Mouse (Mus musculus): ENCODE results near the gene Atp6v1b1. TPM values are rescaled to one million over a fixed set of nuclear protein-coding genes. Genes with fewer than 3 reads are reported as not detected.

The Atp6v1b1 gene
- polyA plus RNA-seq, 1 experiment: not detected

DNA sequence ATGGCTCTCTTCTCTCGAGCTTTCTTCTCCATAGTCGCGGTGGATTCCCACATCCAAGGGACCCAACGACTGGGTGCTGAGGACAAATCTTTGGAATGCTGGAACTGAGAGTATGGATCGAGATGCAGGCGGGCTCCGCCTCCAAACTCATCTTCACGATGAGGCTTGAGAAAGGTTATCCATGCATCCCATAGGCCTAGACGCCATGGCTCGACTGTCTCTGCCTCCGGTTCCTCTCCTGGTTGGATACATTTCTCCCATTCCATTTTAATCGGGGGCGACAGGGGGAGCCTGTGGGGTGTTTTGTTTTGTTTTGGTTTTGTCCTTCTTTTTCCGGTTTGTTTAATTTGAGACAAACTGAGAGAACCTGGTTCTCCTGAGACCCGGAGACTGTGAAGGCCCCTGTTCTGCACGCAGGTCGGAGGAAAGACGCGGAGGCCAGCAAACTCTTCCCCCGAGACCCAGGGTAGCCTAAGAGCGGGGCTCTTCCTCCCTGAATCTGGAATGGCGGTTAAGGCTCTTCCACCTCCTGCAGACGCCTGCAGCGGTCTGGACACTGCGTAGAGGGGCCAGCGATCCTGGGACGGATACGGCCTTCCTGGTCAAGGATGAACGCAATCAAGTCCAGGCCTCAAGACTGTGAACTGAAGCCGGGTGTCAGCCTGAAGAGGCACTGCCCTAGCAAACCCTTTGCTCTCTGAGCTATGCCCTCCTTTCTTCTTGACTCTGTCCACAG lies 27.2 kb upstream of the Atp6v1b1 start:
- no peaks in the 10 kb centered on the region for H3K4me1 ChIP-seq (ENCODE audit: control insufficient read depth, insufficient read depth, low read length)
- no peak overlapping the region for H3K27ac ChIP-seq (ENCODE audit: insufficient read depth, low read length)
- no peak for TF ChIP-seq POLR2A (IDR thresholded peaks at IDR 0.05; ENCODE audit: low read depth, low read length)
- no peak for TF ChIP-seq CTCF (IDR thresholded peaks at IDR 0.05; ENCODE audit: borderline replicate concordance, insufficient read depth, low read length)
- H3K4me3 ChIP-seq (ENCODE audit: insufficient read depth, low read length): no peak overlapping the region

DNA sequence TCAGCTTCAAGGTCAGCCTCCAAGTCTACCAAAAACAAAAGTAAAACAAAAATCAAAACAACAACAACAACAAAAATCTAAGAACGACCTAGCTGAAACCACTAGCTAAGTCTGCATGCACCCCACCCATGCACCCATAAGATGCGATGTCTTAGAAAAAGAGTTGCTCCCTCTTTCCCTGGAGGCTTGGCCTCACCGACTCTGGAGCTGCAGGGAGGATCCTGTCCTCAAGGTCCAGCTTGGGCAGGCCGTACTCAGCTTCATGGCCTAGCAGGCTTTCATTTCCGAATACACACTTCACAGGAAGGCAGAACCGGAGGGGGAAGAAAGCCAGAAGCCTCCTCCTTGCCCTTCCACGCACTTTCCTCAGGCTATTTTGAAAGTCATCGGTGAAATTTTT lies 25.8 kb upstream of the Atp6v1b1 start:
- no peak for TF ChIP-seq POLR2A (IDR thresholded peaks at IDR 0.05; ENCODE audit: low read depth, low read length)
- TF ChIP-seq CTCF (IDR thresholded peaks at IDR 0.05; ENCODE audit: borderline replicate concordance, insufficient read depth, low read length): no peak
- Histone ChIP-seq H3K27ac (ENCODE audit: insufficient read depth, low read length) (no peak overlapping the region), H3K4me1 (ENCODE audit: control insufficient read depth, insufficient read depth, low read length) (no peaks in the 10 kb centered on the region), H3K4me3 (ENCODE audit: insufficient read depth, low read length) (no peak overlapping the region)

DNA sequence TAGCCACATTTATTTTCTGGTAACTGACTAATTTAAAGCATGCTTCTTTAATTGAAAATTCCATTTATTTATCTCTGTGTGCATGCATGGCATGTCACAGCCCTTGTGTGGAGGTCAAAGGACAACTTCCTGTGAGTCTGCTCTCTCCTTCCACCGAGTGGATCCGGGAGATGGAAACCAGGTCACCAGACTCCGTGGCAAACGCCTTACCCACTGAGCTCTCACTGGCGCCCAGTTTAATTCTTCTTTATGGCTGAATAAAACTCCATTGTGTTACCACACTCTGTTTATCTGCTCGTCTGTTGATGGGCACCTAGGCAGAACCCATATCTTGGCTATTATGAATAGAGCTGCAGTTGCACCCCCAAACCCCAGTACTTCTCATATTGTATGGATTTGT lies 20.3 kb upstream of the Atp6v1b1 start:
- no peak overlapping the region for H3K27ac ChIP-seq (ENCODE audit: insufficient read depth, low read length)
- H3K4me3 ChIP-seq (ENCODE audit: insufficient read depth, low read length): no peak overlapping the region
- TF ChIP-seq POLR2A (IDR thresholded peaks at IDR 0.05; ENCODE audit: low read depth, low read length): no peak
- no peak for TF ChIP-seq CTCF (IDR thresholded peaks at IDR 0.05; ENCODE audit: borderline replicate concordance, insufficient read depth, low read length)
- no peaks in the 10 kb centered on the region for H3K4me1 ChIP-seq (ENCODE audit: control insufficient read depth, insufficient read depth, low read length)

DNA sequence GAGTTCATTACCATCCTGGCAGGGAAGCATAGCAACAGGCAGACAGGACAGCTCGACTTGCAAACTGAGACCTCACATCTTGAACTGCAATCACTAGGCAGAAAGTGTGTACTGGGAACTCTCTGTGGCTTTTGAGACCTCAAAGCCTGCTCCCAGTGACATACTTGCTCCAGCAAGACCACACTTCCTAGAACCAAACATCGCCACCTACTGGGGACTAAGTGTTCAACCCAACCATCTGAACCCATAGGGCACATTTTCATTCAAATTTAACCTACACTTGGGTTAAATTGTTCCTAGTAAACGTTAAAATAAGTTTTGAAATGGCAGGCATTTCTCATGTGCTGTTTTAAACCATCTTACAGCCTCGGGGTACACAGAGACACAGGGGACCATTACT lies 15.6 kb upstream of the Atp6v1b1 start:
- H3K4me1 ChIP-seq (ENCODE audit: control insufficient read depth, insufficient read depth, low read length): no peaks in the 10 kb centered on the region
- H3K27ac ChIP-seq (ENCODE audit: insufficient read depth, low read length): no peak overlapping the region
- TF ChIP-seq POLR2A (IDR thresholded peaks at IDR 0.05; ENCODE audit: low read depth, low read length) (no peak), CTCF (IDR thresholded peaks at IDR 0.05; ENCODE audit: borderline replicate concordance, insufficient read depth, low read length) (no peak)
- no peak overlapping the region for H3K4me3 ChIP-seq (ENCODE audit: insufficient read depth, low read length)

DNA sequence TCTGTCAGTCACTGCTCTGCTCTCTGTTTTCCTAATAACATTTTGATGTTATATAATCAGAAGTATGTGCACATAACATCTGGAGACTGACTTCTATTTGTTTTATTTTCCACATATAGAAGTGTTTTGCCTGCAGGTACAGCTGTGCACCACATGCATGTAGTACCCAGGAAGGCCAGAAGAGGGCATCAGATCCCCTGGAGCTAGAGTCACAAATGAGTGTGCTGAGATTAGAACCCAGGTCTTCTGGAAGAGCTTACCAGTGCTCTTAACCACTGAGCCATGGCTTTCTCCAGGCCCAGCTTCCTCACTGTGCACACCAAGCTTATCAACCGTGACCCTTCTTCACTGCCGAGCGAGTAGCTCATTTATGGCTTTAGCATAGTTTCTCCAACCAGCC lies 14.3 kb upstream of the Atp6v1b1 start:
- Histone ChIP-seq H3K4me1 (ENCODE audit: control insufficient read depth, insufficient read depth, low read length) (no peaks in the 10 kb centered on the region), H3K27ac (ENCODE audit: insufficient read depth, low read length) (no peak overlapping the region), H3K4me3 (ENCODE audit: insufficient read depth, low read length) (no peak overlapping the region)
- TF ChIP-seq CTCF (IDR thresholded peaks at IDR 0.05; ENCODE audit: borderline replicate concordance, insufficient read depth, low read length) (no peak), POLR2A (IDR thresholded peaks at IDR 0.05; ENCODE audit: low read depth, low read length) (no peak)

DNA sequence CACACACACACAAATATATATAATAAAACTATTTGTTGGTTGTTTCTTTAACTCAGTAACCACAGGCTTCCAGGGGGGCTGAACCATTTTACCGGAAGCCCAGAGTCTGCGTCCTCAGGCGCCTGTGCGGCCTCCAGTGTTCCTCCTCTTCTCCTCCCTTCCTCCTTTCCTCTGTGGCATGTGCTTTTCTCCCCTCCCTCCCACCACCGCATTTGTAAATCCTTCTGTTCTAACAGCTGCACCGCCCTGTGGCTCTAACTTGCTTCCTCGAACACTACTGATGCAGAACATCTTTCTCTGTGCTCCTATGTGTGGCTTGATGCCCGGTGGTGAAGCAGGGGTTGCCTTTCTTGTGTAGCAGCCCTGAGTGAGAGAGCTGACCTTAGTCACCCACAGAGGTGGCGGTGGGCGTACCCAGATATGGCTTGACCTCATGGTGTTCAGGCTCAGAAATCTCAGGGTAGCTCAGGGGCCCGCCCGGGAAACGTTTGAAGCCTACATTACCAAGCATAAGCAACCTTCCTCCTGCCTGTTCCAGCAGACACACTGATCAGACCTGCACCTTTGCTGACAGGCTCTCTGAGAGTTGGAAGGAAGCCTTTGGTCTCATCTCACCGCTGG lies 13.3 kb upstream of the Atp6v1b1 start:
- TF ChIP-seq POLR2A (IDR thresholded peaks at IDR 0.05; ENCODE audit: low read depth, low read length) (no peak), CTCF (IDR thresholded peaks at IDR 0.05; ENCODE audit: borderline replicate concordance, insufficient read depth, low read length) (no peak)
- H3K4me1 ChIP-seq (ENCODE audit: control insufficient read depth, insufficient read depth, low read length): no peaks in the 10 kb centered on the region
- H3K27ac ChIP-seq (ENCODE audit: insufficient read depth, low read length): no peak overlapping the region
- H3K4me3 ChIP-seq (ENCODE audit: insufficient read depth, low read length): no peak overlapping the region

DNA sequence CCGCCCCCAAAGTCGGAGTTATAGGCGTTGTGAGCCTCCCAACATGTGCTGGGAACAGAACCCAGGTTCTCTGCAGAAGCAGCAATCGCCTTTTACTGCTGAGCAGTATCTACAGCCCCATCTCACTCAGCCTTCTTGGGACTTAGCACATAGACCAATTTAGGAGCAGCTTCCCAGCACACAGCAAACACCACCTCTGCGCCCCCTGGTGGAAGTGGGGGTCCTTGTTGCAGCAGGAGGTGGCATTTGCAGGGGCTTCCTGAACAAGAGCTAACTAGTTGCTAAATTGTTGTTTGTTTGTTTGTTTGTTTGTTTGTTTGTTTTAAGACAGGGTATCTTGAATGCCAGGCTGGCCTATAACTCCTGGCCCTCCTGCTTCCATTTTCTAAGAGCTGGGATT lies 11.7 kb upstream of the Atp6v1b1 start:
- Histone ChIP-seq H3K4me1 (ENCODE audit: control insufficient read depth, insufficient read depth, low read length) (no peaks in the 10 kb centered on the region), H3K27ac (ENCODE audit: insufficient read depth, low read length) (no peak overlapping the region), H3K4me3 (ENCODE audit: insufficient read depth, low read length) (no peak overlapping the region)
- TF ChIP-seq POLR2A (IDR thresholded peaks at IDR 0.05; ENCODE audit: low read depth, low read length) (no peak), CTCF (IDR thresholded peaks at IDR 0.05; ENCODE audit: borderline replicate concordance, insufficient read depth, low read length) (peak; percentile 71)

DNA sequence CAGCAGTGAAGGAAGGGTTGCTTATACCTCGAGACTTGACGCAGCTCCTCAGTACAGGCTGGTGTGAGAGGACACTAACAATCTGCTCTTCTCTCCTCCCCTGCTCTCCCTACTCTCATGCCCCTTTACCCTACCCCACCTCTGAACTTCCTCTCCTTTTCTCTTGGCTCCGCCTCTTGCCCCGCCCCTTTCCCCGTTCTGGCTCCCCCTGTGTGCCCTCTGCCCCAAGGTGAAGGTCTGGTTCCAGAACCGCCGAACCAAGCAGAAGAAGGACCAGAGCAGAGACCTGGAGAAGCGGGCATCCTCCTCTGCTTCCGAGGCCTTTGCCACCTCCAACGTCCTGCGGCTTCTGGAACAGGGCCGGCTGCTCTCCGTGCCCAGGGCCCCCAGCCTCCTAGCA lies 5.5 kb upstream of the Atp6v1b1 start:
- H3K4me3 ChIP-seq (ENCODE audit: insufficient read depth, low read length): no peak overlapping the region
- H3K27ac ChIP-seq (ENCODE audit: insufficient read depth, low read length): no peak overlapping the region
- H3K4me1 ChIP-seq (ENCODE audit: control insufficient read depth, insufficient read depth, low read length): no peaks in the 10 kb centered on the region; the same call in 1 of the 2 replicates
- no peak for TF ChIP-seq CTCF (IDR thresholded peaks at IDR 0.05; ENCODE audit: borderline replicate concordance, insufficient read depth, low read length)
- TF ChIP-seq POLR2A (IDR thresholded peaks at IDR 0.05; ENCODE audit: low read depth, low read length): no peak

DNA sequence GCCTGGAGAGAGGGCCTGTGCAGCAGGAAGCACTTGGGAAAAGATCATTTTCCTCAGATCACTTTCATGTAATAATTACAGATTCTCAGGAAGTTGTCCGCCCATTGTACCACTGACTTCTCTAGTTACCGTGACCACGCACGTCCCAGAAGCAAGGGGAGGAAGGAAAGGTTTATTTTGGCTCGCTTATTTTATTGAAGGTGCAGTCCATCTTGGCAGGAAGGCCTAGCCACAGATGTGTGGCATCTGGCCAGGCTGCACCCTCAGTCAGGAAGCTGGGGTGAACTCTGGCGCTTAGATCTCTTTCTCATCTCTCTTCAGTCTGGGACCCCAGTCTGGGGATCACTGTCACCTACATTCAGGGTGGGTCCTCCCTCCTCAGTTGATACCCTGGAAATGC lies 4.2 kb upstream of the Atp6v1b1 start:
- Histone ChIP-seq H3K4me1 (ENCODE audit: control insufficient read depth, insufficient read depth, low read length) (no peaks in the 10 kb centered on the region; the same call in 1 of the 2 replicates), H3K4me3 (ENCODE audit: insufficient read depth, low read length) (no peak overlapping the region), H3K27ac (ENCODE audit: insufficient read depth, low read length) (no peak overlapping the region)
- TF ChIP-seq POLR2A (IDR thresholded peaks at IDR 0.05; ENCODE audit: low read depth, low read length): no peak
- TF ChIP-seq CTCF (IDR thresholded peaks at IDR 0.05; ENCODE audit: borderline replicate concordance, insufficient read depth, low read length): no peak

DNA sequence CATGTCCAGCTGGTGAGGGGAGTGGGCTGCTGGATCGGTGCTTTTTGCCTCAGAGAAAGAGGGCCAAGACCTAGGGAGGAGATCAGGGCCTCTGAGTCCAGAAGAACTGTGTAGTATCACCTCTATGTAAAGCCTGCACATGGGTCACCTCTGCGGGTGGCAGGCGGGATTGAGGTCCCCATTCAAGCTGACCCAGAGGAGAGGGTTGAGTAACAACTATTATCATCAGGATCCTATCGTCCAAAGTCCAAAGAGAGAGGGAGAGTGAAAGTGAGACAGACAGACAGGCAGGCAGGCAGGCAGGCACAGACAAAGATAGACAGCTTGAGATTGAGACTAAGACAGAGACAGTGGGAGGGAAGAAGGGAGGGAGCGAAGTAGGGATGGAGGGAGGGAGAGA lies 422 bp downstream of the Atp6v1b1 start:
- H3K27ac ChIP-seq (ENCODE audit: insufficient read depth, low read length): no peak overlapping the region
- H3K4me3 ChIP-seq (ENCODE audit: insufficient read depth, low read length): no peak overlapping the region
- H3K4me1 ChIP-seq (ENCODE audit: control insufficient read depth, insufficient read depth, low read length): no peaks in the 10 kb centered on the region; the same call in 1 of the 2 replicates
- TF ChIP-seq POLR2A (IDR thresholded peaks at IDR 0.05; ENCODE audit: low read depth, low read length): no peak
- TF ChIP-seq CTCF (IDR thresholded peaks at IDR 0.05; ENCODE audit: borderline replicate concordance, insufficient read depth, low read length): no peak
